In the genomic region with DNA sequence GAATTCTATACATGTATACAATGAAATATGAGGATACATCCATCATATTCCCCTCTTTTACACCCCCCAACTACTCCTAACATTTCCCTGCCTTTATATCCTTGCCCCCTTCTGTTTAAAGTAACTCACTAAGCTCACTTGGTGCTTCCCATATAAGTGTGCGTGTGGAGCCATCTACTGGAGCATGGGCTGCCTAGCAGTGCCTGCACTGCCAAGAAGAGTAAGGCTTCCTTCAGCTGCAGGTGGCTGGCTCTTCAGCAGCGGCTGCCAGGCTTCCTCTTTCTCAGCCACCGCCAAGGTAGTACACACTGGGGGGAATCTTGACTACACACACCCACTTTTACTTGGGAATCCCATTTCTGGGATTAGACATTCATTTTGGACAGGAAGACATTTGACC, we compare ENCODE assay signal across 9 mouse cellular contexts. TPM values are rescaled to one million over a fixed set of nuclear protein-coding genes. Genes with fewer than 3 reads are reported as not detected.
DNase-seq lines count a peak whose midpoint lies in the region; ATAC-seq and TF ChIP-seq lines count a peak whose summit lies in the region.
"Had no signal": no experiment of that assay in that cellular context is flagged by ENCODE, and none has a peak within 500 bp of the region (broad histone marks: within the 10 kb centered on the region; RNA-seq: fewer than 3 reads in every experiment).

No protein-coding gene starts in this region.

- H3K9me3 ChIP-seq in embryonic facial prominence, embryonic 11.5 days (replicated peaks; ENCODE audit: control insufficient read depth, low read length), result no peaks in the 10 kb centered on the region
- H3K9me3 ChIP-seq in heart, embryonic 14.5 days (ENCODE audit: control insufficient read depth, low read length), result no peaks in the 10 kb centered on the region
- H3K9me3 ChIP-seq in liver, embryonic 14.5 days (ENCODE audit: control insufficient read depth, low read length), result no peaks in the 10 kb centered on the region
- H3K9me3 ChIP-seq in neural tube, embryonic 14.5 days (ENCODE audit: control insufficient read depth, low read length), result no peaks in the 10 kb centered on the region
- H3K9me3 ChIP-seq: embryonic facial prominence, embryonic 13.5 days had no signal

- no peaks in the 10 kb centered on the region for H3K27me3 ChIP-seq in embryonic facial prominence, embryonic 11.5 days (ENCODE audit: control insufficient read depth, insufficient read depth, low read length)
- H3K27me3 ChIP-seq in heart, embryonic 14.5 days (ENCODE audit: control insufficient read depth, insufficient read depth, low read length), result no peaks in the 10 kb centered on the region
- no peaks in the 10 kb centered on the region for H3K27me3 ChIP-seq in liver, embryonic 14.5 days (ENCODE audit: control insufficient read depth, insufficient read depth, low read length)
- H3K27me3 ChIP-seq in neural tube, embryonic 14.5 days (ENCODE audit: control insufficient read depth, insufficient read depth, low read length), result no peaks in the 10 kb centered on the region
- H3K27me3 ChIP-seq: embryonic facial prominence, embryonic 13.5 days had no signal

- H3K4me1 ChIP-seq in embryonic facial prominence, embryonic 11.5 days (ENCODE audit: control insufficient read depth, insufficient read depth, low read length), result no peaks in the 10 kb centered on the region
- 0 out of 4 replicates have a peak, but pooled peaks cover 0 to 3% of the 10 kb centered on the region in 2 experiments for H3K4me1 ChIP-seq in heart, embryonic 14.5 days (ENCODE audit: control insufficient read depth in 2 of 2, insufficient read depth in 2 of 2, low read length in 2 of 2)
- no peaks in the 10 kb centered on the region; a peak in 1 of 4 replicates for H3K4me1 ChIP-seq in liver, embryonic 14.5 days (replicated peaks; ENCODE audit: control insufficient read depth in 2 of 2, insufficient read depth in 2 of 2, low read length in 1 of 2)
- peaks cover 12% of the 10 kb centered on the region for H3K4me1 ChIP-seq in neural tube, embryonic 14.5 days (ENCODE audit: control insufficient read depth, insufficient read depth, low read length)

- no peaks in the 10 kb centered on the region for H3K36me3 ChIP-seq in embryonic facial prominence, embryonic 11.5 days (replicated peaks; ENCODE audit: control insufficient read depth, insufficient read depth, low read depth, low read length)
- H3K36me3 ChIP-seq in heart, embryonic 14.5 days (ENCODE audit: control insufficient read depth, insufficient read depth, low read length), result peaks cover 8% of the 10 kb centered on the region; the same call in 1 of the 2 replicates
- no peaks in the 10 kb centered on the region for H3K36me3 ChIP-seq in liver, embryonic 14.5 days (replicated peaks; ENCODE audit: control insufficient read depth, insufficient read depth, low read depth)
- H3K36me3 ChIP-seq in neural tube, embryonic 14.5 days (ENCODE audit: control insufficient read depth, insufficient read depth, low read length), result no peaks in the 10 kb centered on the region
- H3K36me3 ChIP-seq: embryonic facial prominence, embryonic 13.5 days had no signal

- no peak overlapping the region for H3K9ac ChIP-seq in embryonic facial prominence, embryonic 11.5 days (replicated peaks; ENCODE audit: low read length)
- H3K9ac ChIP-seq in heart, embryonic 14.5 days (ENCODE audit: low read length), result no peak overlapping the region
- H3K9ac ChIP-seq in liver, embryonic 14.5 days (replicated peaks), result no peak overlapping the region
- H3K9ac ChIP-seq in neural tube, embryonic 14.5 days (replicated peaks; ENCODE audit: low read depth, low read length), result no peak overlapping the region
- H3K9ac ChIP-seq: embryonic facial prominence, embryonic 13.5 days had no signal

- ATAC-seq in activated CD4-positive, CD25-positive, alpha-beta regulatory T cell, adult 4 months, result peak; percentile 59
- peak; percentile 75 for ATAC-seq in embryonic facial prominence, embryonic 11.5 days (replicated peaks; ENCODE audit: insufficient number of reproducible peaks, low FRiP score, low TSS enrichment, low read depth)
- peak; percentile 71; the same call in 1 of the 2 replicates for ATAC-seq in heart, embryonic 14.5 days (ENCODE audit: insufficient number of reproducible peaks, insufficient read depth, low FRiP score, low read depth)
- no peak for ATAC-seq in liver, embryonic 14.5 days (ENCODE audit: insufficient read depth)
- ATAC-seq in neural tube, embryonic 14.5 days (ENCODE audit: low read depth), result peak; percentile 90

- no peak overlapping the region for H3K4me3 ChIP-seq in embryonic facial prominence, embryonic 11.5 days (ENCODE audit: low read depth, low read length)
- no peak overlapping the region for H3K4me3 ChIP-seq in heart, embryonic 14.5 days (ENCODE audit: control insufficient read depth in 1 of 2, insufficient read depth in 1 of 2, low read depth in 1 of 2, low read length in 2 of 2)
- no peak overlapping the region for H3K4me3 ChIP-seq in liver, embryonic 14.5 days (ENCODE audit: insufficient read depth in 1 of 2, low read depth in 2 of 2, low read length in 2 of 2)
- H3K4me3 ChIP-seq in neural tube, embryonic 14.5 days (ENCODE audit: low read depth, low read length), result no peak overlapping the region
- H3K4me3 ChIP-seq: embryonic facial prominence, embryonic 13.5 days had no signal

- no peak for TF ChIP-seq EP300 in liver, embryonic 14.5 days (IDR thresholded peaks at IDR 0.05; ENCODE audit: low read depth)

- DNase-seq in A20 (ENCODE audit: low read depth, low spot score), result peak; percentile 85
- peak; percentile 88 for DNase-seq in embryonic facial prominence, embryonic 11.5 days (ENCODE audit: low spot score)
- DNase-seq in kidney, postnatal 10 days, result peak; percentile 82
- DNase-seq in liver, embryonic 14.5 days (ENCODE audit: low read depth in 3 of 3, low spot score in 3 of 3), result peak in 2 of 3 experiments; percentile 27 to 28
- DNase-seq in thymus, postnatal 10 days (ENCODE audit: low spot score in 2 of 2), result peak; percentile 41 to 58

- peak; percentile 81 for TF ChIP-seq CTCF in liver, embryonic 14.5 days (IDR thresholded peaks at IDR 0.05; ENCODE audit: low read depth)

- H3K27ac ChIP-seq in embryonic facial prominence, embryonic 11.5 days (replicated peaks; ENCODE audit: low read depth, low read length), result no peak overlapping the region
- H3K27ac ChIP-seq in heart, embryonic 14.5 days (replicated peaks in 1 of 2; ENCODE audit: control insufficient read depth in 1 of 2, insufficient read depth in 1 of 2, low read depth in 2 of 2, low read length in 2 of 2), result no peak overlapping the region
- H3K27ac ChIP-seq in liver, embryonic 14.5 days, result no peak overlapping the region
- H3K27ac ChIP-seq in neural tube, embryonic 14.5 days (ENCODE audit: low read depth, low read length), result no peak overlapping the region
- H3K27ac ChIP-seq: embryonic facial prominence, embryonic 13.5 days had no signal

- WGBS in embryonic facial prominence, embryonic 11.5 days, result 0% methylated on average over 3 of the region's 3 CpGs
- WGBS in heart, embryonic 14.5 days, result 11% methylated on average over 3 of the region's 3 CpGs
- 2% methylated on average over 3 of the region's 3 CpGs for WGBS in liver, embryonic 14.5 days (ENCODE audit: insufficient replicate concordance)
- WGBS in neural tube, embryonic 14.5 days, result 4% methylated on average over 3 of the region's 3 CpGs

- H3K4me2 ChIP-seq in embryonic facial prominence, embryonic 11.5 days (ENCODE audit: low read depth, low read length), result no peak overlapping the region
- no peak overlapping the region for H3K4me2 ChIP-seq in heart, embryonic 14.5 days (ENCODE audit: low read length)
- H3K4me2 ChIP-seq in liver, embryonic 14.5 days (ENCODE audit: low read depth), result no peak overlapping the region
- no peak overlapping the region for H3K4me2 ChIP-seq in neural tube, embryonic 14.5 days (ENCODE audit: low read depth, low read length)
- H3K4me2 ChIP-seq: embryonic facial prominence, embryonic 13.5 days had no signal

RNA-seq across cellular contexts. Expression of gene Asb4, which starts 18.2 kb away (rescaled TPM):
- polyA plus RNA-seq in activated CD4-positive, CD25-positive, alpha-beta regulatory T cell, adult 4 months (2017; shearing (Covaris generic)), result not detected
- polyA plus RNA-seq in embryonic facial prominence, embryonic 11.5 days (2014; fragmentation: Nextera tagmentation; extraction: Ambion mirVana), result 90.5 and 98.5 TPM in 2 replicates
- 33.8 and 36.8 TPM in 2 replicates for polyA plus RNA-seq in heart, embryonic 14.5 days (2014; fragmentation: Nextera tagmentation; extraction: Ambion mirVana)
- polyA plus RNA-seq in liver, embryonic 14.5 days (2012; rRNA removed), result 2.9 and 4.0 TPM in 2 replicates
- polyA plus RNA-seq in liver, embryonic 14.5 days (2014; fragmentation: Nextera tagmentation; extraction: Ambion mirVana), result 5.6 and 6.1 TPM in 2 replicates
- 6.7 and 10.3 TPM in 2 replicates for polyA plus RNA-seq in neural tube, embryonic 14.5 days (2014; fragmentation: Nextera tagmentation; extraction: Ambion mirVana)

Comparison
In these comparisons a context has a peak if more than half of its experiments do, and no peak if none do; other contexts are left out.
1. DNase-seq: peak in every context shown above with its lines; median percentile 88 in embryonic facial prominence, embryonic 11.5 days; 85 in A20; 82 in kidney, postnatal 10 days; 50 in thymus, postnatal 10 days; 28 in liver, embryonic 14.5 days.